Mouse (Mus musculus) ES-Bruce4 (cell line): ENCODE measurements around the gene Drg1.
"Not testable (repeated sequence)": the region's sequence is repeated elsewhere in the genome, so short reads cannot be mapped to it uniquely, and the experiment has no call there.

Experiments used
- CTCF ChIP-seq: IDR thresholded peaks from one replicate; pipeline ENCODE4 v1.8.1; 2011; ENCODE audit warnings: low read depth, low read length
- POLR2A ChIP-seq: IDR thresholded peaks from one replicate; pipeline ENCODE4 v1.8.1; 2011; ENCODE audit warnings: low read length; ENCODE audit not compliant: insufficient read depth

GRCm38 (mm10) chr11:3143984-3144383 is 122.2 kb downstream of the Drg1 start:
- not testable (repeated sequence) for TF ChIP-seq CTCF, POLR2A
